Mouse (Mus musculus): ENCODE measurements at regions not wholly inside any gene's neighbourhood (a gene's known extent, or its start where the extent isn't known, plus 50 kb on each side); places are given as distances from the start of the nearest gene placed in this dataset.

DNA sequence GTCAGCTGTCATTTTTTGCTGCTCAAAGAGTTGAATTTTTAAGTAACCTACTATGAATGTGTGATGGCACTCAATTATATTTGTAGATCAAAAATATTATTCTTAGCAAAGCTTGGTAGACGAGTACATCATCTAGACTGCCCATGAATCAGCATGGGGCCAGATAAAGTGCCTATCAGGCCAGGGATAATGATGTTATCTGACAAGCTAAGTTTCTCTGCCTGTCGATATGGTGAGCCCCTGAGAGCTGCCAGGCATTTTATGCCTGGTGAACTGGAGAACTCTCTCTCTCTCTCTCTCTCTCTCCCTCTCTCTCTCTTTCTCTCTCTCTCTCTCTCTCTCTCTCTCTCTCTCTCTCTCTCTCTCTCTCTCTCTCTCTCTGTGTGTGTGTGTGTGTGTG is 171.2 kb downstream of the Ptprc start:
- TF ChIP-seq CTCF (IDR thresholded peaks at IDR 0.05) (no peak), EP300 (IDR thresholded peaks at IDR 0.05; ENCODE audit: insufficient read depth, low read depth, low read length) (no peak)
